Mouse (Mus musculus): ENCODE data around the gene Lrriq3.

- TF ChIP-seq CTCF (IDR thresholded peaks at IDR 0.05; ENCODE audit: borderline replicate concordance, insufficient read depth, low read length) (no peak), POLR2A (IDR thresholded peaks at IDR 0.05; ENCODE audit: low read depth, low read length) (no peak)
Observed at GRCm38 (mm10) chr3:155077908-155078307, 15.3 kb upstream of the Lrriq3 start.

Measured in embryonic fibroblast, embryonic 13.5 days (primary cell).